Mouse (Mus musculus) limb, embryonic 11.5 days (tissue): ENCODE measurements around the gene Ripk4. TPM values are rescaled to one million over a fixed set of nuclear protein-coding genes. Genes with fewer than 3 reads are reported as not detected.

Source experiments
- ATAC-seq: fragments of 200-750 bp; cut with Nextera tagmentation; 2 replicates; pipeline ENCODE4 v1.8.0; 2017; ENCODE audit warnings: low read depth; ENCODE audit not compliant: insufficient number of reproducible peaks, low FRiP score, low TSS enrichment
- DNase-seq: peaks from one replicate; pipeline ENCODE4 v3.0.0-alpha.2; 2015; ENCODE audit warnings: low spot score
- H3K27ac ChIP-seq: fragments of 300-500 bp; sonication (generic); replicated peaks from 2 replicates; pipeline ENCODE4 v1.5.1; 2014; ENCODE audit warnings: low read depth, mild to moderate bottlenecking, low read length
- H3K27me3 ChIP-seq: fragments of 300-500 bp; sonication (generic); 2 replicates; pipeline ENCODE4 v1.6.1; 2014; ENCODE audit warnings: mild to moderate bottlenecking, low read length, mixed read lengths; ENCODE audit not compliant: control insufficient read depth, insufficient read depth
- H3K36me3 ChIP-seq: fragments of 300-500 bp; sonication (generic); 2 replicates; pipeline ENCODE4 v1.6.1; 2014; ENCODE audit warnings: mild to moderate bottlenecking, low read length, moderate library complexity, mixed read lengths; ENCODE audit not compliant: control insufficient read depth, insufficient read depth
- H3K4me1 ChIP-seq: fragments of 300-500 bp; sonication (generic); 2 replicates; pipeline ENCODE4 v1.6.1; 2014; ENCODE audit warnings: low read length, mixed read lengths; ENCODE audit not compliant: control insufficient read depth, insufficient read depth
- H3K4me2 ChIP-seq: fragments of 300-500 bp; sonication (generic); 2 replicates; pipeline ENCODE4 v1.6.1; 2014; ENCODE audit warnings: low read depth, mild to moderate bottlenecking, moderate library complexity; ENCODE audit not compliant: severe bottlenecking
- H3K4me3 ChIP-seq: fragments of 300-500 bp; sonication (generic); 2 replicates; pipeline ENCODE4 v1.5.1; 2014; ENCODE audit warnings: low read depth, low read length
- H3K9ac ChIP-seq: fragments of 300-500 bp; sonication (generic); 2 replicates; pipeline ENCODE4 v1.6.1; 2014; ENCODE audit warnings: mild to moderate bottlenecking, low read length
- H3K9me3 ChIP-seq: fragments of 300-500 bp; sonication (generic); 2 replicates; pipeline ENCODE4 v1.6.1; 2016; ENCODE audit warnings: low read length; ENCODE audit not compliant: control insufficient read depth
- WGBS: fragments of 180-500 bp; shearing (Covaris S2); extraction: QIAGEN DNeasy Blood & Tissue Kit; methylation state at CpG from one replicate; pipeline ENCODE4 v1.1.7; 2014; 5-methylcytosine and 5-hydroxymethylcytosine counted together
- polyA plus RNA-seq: library from polyadenylated mRNA; unstranded; fragments of >200 nt; fragmentation: Nextera tagmentation; extraction: Ambion mirVana; gene quantifications from 2 replicates; pipeline ENCODE4 v1.2.1, GENCODE M21; 2014

Ripk4 gene
- polyA plus RNA-seq, 1 experiment from 2014 or later: 4.0 TPM

DNA sequence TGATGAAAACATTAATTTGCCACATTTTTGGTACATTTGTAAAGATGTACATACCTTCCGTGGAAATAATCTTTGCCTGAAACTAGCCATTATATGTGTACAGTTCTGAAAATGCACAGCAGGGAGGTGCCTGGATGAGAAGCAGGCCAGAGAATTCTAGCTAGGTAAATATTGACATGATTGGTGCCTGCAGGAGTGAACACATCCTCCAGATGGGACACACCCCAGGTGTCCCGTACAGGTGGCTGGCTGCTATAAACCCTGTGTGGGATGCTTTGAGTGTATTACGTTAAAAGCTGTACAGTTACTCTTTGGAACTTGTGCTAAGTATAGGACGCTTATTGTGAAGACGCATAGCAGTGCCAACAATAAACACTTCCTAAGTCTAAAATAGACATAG, 19.5 kb upstream of the Ripk4 start:
- Histone ChIP-seq H3K27ac (no peak overlapping the region), H3K4me1 (no peaks in the 10 kb centered on the region), H3K9me3 (no peaks in the 10 kb centered on the region), H3K27me3 (no peaks in the 10 kb centered on the region), H3K9ac (no peak overlapping the region), H3K36me3 (no peaks in the 10 kb centered on the region), H3K4me3 (no peak overlapping the region), H3K4me2 (no peak overlapping the region)
- DNase-seq (no peak), ATAC-seq (no peak)
- 90% methylated on average over 5 of the region's 5 CpGs for WGBS

DNA sequence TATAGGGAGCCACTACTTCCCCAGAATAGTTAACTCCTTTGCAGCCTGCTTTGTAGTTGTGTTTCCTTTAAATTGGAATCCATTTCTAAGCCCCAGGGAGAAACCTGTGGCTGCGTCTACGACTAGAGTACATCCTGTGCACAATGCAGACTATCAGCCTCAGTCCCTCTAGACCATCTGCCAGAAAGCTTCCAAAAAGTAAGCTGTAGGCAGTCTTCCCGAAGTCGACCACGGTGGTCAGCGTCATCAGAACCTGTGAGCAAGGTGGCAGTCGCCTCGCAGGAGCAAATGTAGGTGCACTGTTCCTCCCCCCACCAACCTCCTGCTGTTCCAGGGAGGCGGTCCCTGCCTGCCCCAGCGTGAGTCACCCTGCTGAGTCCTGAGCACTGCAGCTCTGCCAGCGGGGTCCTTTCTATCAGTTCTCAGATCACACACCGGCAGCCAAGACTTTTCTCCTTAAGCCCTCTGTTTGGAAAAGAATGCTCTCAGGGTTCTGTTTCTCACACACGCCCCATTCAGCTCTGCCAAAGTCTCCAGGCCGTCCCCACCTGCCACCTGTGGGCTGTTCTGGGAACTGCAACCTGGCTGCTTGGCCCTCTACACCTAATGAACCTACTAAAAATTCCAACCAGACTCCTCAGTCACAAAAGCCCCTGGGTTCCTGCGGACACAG, 14.9 kb upstream of the Ripk4 start:
- Histone ChIP-seq H3K4me1 (no peaks in the 10 kb centered on the region), H3K4me2 (no peak overlapping the region; the same call in 1 of the 2 replicates), H3K9ac (no peak overlapping the region), H3K27me3 (no peaks in the 10 kb centered on the region), H3K36me3 (no peaks in the 10 kb centered on the region), H3K4me3 (no peak overlapping the region), H3K9me3 (no peaks in the 10 kb centered on the region), H3K27ac (no peak overlapping the region)
- ATAC-seq (0 out of 2 replicates have a peak, but pooled peaks have one; percentile 54), DNase-seq (peak; percentile 89)
- 40% methylated on average over 15 of the region's 15 CpGs for whole genome bisulfite sequencing

GRCm38 (mm10) chr16:97766501-97766900, 2.9 kb upstream of the Ripk4 start:
- DNase-seq (no peak), ATAC-seq (no peak)
- Histone ChIP-seq H3K36me3 (no peaks in the 10 kb centered on the region), H3K9me3 (no peaks in the 10 kb centered on the region), H3K4me2 (no peak overlapping the region), H3K4me3 (no peak overlapping the region), H3K27ac (no peak overlapping the region), H3K9ac (no peak overlapping the region), H3K27me3 (peaks cover 34% of the 10 kb centered on the region), H3K4me1 (no peaks in the 10 kb centered on the region)
- WGBS: 35% methylated on average over 3 of the region's 3 CpGs

GRCm38 (mm10) chr16:97764626-97765025, 1.0 kb upstream of the Ripk4 start:
- no peak for ATAC-seq
- 54% methylated on average over 2 of the region's 2 CpGs for whole genome bisulfite sequencing
- DNase-seq: no peak
- no peaks in the 10 kb centered on the region for H3K36me3 ChIP-seq
- no peak overlapping the region for H3K27ac ChIP-seq
- H3K4me1 ChIP-seq: no peaks in the 10 kb centered on the region
- H3K4me3 ChIP-seq: no peak overlapping the region
- peaks cover 38% of the 10 kb centered on the region for H3K27me3 ChIP-seq
- H3K4me2 ChIP-seq: no peak overlapping the region
- no peaks in the 10 kb centered on the region for H3K9me3 ChIP-seq
- H3K9ac ChIP-seq: no peak overlapping the region

DNA sequence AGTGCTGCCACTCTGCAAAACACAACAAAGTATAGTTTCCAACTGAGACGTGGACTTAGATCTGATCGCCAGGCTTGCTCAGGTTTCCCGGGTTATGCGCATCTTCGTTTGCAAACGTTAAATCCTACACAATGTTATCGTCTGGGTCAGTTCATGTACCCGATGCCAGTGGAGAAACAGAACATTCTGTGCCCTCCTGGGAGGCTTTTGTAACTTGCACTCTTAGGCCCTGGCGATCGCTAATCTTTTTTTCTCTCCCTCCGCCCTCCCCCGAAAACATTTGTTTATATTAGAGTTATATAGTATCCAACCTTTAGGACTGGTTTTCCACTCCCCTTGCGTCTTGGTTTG, 378 bp upstream of the Ripk4 start:
- Histone ChIP-seq H3K27me3 (peaks cover 38% of the 10 kb centered on the region), H3K4me1 (no peaks in the 10 kb centered on the region), H3K9ac (no peak overlapping the region), H3K4me2 (peak overlapping the region; percentile 65), H3K36me3 (no peaks in the 10 kb centered on the region), H3K9me3 (no peaks in the 10 kb centered on the region), H3K4me3 (peak overlapping the region; percentile 36), H3K27ac (no peak overlapping the region)
- 5% methylated on average over 13 of the region's 13 CpGs for WGBS
- ATAC-seq (0 out of 2 replicates have a peak, but pooled peaks have one; percentile 22), DNase-seq (no peak)

DNA sequence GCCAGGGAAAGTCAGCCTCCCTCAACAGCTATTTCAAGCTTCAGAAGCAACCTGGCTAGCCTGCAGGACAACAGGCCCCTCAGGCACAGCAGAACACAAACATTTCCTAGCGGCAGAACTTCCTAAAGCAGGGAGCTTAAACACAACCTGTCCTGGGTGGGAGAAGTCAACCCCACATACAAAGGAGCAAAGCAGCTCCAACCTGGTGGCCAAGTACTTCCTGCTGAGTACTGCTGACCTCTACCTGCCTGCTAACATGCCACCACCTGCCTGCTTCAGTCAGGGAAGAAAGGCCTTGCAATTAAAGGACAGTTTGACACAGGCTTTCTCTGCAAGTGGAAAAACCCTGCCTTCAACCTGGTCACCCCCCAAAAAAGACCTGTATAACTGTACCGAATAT, 1.8 kb downstream of the Ripk4 start:
- no peak for ATAC-seq
- H3K9me3 ChIP-seq: no peaks in the 10 kb centered on the region
- WGBS: 52% methylated on average over 2 of the region's 2 CpGs
- H3K9ac ChIP-seq: no peak overlapping the region
- H3K36me3 ChIP-seq: no peaks in the 10 kb centered on the region
- H3K4me3 ChIP-seq: no peak overlapping the region
- peaks cover 38% of the 10 kb centered on the region for H3K27me3 ChIP-seq
- no peak overlapping the region for H3K27ac ChIP-seq
- no peaks in the 10 kb centered on the region for H3K4me1 ChIP-seq
- H3K4me2 ChIP-seq: no peak overlapping the region
- DNase-seq: no peak

- ATAC-seq: no peak
- H3K4me1 ChIP-seq: no peaks in the 10 kb centered on the region
- H3K9ac ChIP-seq: no peak overlapping the region
- 31% methylated on average over 3 of the region's 3 CpGs for WGBS
- H3K36me3 ChIP-seq: no peaks in the 10 kb centered on the region
- H3K27me3 ChIP-seq: peaks cover 32% of the 10 kb centered on the region
- H3K9me3 ChIP-seq: no peaks in the 10 kb centered on the region
- H3K27ac ChIP-seq: no peak overlapping the region
- H3K4me3 ChIP-seq: no peak overlapping the region
- H3K4me2 ChIP-seq: no peak overlapping the region
- DNase-seq: no peak
Measured at GRCm38 (mm10) chr16:97759681-97760080, 3.9 kb downstream of the Ripk4 start.

DNA sequence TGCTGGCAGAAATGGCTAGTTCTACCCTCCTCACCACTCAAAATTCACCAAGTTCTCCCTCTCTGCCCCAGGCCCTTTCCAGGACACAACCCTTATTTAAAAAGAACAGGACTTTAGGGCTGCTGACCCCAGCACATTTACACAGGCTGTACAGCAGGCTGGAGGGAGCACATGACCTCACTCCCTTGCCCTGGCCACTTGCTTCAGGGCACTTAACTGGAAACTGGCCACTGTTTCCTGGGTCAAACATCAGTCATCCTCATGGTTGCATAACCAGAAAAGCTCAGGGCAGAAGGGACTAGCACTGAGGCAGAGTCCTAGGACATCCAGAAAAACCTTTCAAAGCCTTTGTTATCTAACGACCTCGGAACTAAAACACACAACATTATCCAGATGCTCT, 5.3 kb downstream of the Ripk4 start:
- ATAC-seq: no peak
- 79% methylated on average over 2 of the region's 2 CpGs for WGBS
- H3K4me2 ChIP-seq: no peak overlapping the region
- H3K9me3 ChIP-seq: no peaks in the 10 kb centered on the region
- H3K36me3 ChIP-seq: no peaks in the 10 kb centered on the region
- no peak overlapping the region for H3K27ac ChIP-seq
- H3K9ac ChIP-seq: no peak overlapping the region
- peaks cover 20% of the 10 kb centered on the region for H3K27me3 ChIP-seq
- H3K4me3 ChIP-seq: no peak overlapping the region
- H3K4me1 ChIP-seq: no peaks in the 10 kb centered on the region
- DNase-seq: no peak

GRCm38 (mm10) chr16:97756460-97756859, 7.1 kb downstream of the Ripk4 start:
- Histone ChIP-seq H3K9ac (no peak overlapping the region), H3K4me2 (no peak overlapping the region), H3K27ac (no peak overlapping the region), H3K4me3 (no peak overlapping the region), H3K36me3 (no peaks in the 10 kb centered on the region), H3K4me1 (no peaks in the 10 kb centered on the region), H3K27me3 (peaks cover 3% of the 10 kb centered on the region), H3K9me3 (no peaks in the 10 kb centered on the region)
- 83% methylated on average over 2 of the region's 2 CpGs for WGBS
- ATAC-seq: no peak
- DNase-seq: no peak
